Mouse (Mus musculus): ENCODE results near the gene Ubxn4. TPM values are rescaled to one million over a fixed set of nuclear protein-coding genes. Genes with fewer than 3 reads are reported as not detected.
"Not testable (repeated sequence)": the region's sequence is repeated elsewhere in the genome, so short reads cannot be mapped to it uniquely, and the experiment has no call there.

The Ubxn4 gene
- polyA plus RNA-seq, 1 experiment from 2014 or later: 62.4 TPM

DNA sequence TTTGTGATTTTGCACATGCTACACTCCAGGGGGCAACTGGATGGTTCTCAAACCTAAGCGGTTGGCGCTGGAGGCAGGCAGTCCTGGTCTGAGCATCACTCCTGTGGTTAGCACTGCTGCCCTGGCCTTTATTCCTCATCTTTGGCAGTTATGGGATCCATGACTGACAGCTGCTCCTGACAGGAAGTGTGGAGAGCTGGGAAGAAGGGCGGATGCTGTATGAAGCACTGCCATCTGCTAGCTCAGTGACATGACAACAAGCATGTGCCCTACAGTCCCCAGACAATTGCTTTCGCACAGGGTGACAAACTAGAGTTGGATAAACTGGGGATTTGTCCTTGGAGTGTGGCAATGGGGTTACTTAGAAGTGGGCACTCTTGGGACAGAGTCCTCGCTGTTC, 46.5 kb downstream of the Ubxn4 start:
- Histone ChIP-seq H3K4me1 (ENCODE audit: control insufficient read depth, insufficient read depth, low read length) (no peaks in the 10 kb centered on the region), H3K4me2 (no peak overlapping the region), H3K27ac (ENCODE audit: low read depth, low read length) (no peak overlapping the region), H3K9ac (ENCODE audit: low read depth, low read length) (no peak overlapping the region), H3K27me3 (ENCODE audit: control insufficient read depth, insufficient read depth, low read length) (no peaks in the 10 kb centered on the region), H3K36me3 (ENCODE audit: control insufficient read depth, insufficient read depth, low read length) (no peaks in the 10 kb centered on the region), H3K9me3 (replicated peaks; ENCODE audit: control insufficient read depth, low read length) (no peaks in the 10 kb centered on the region), H3K4me3 (ENCODE audit: low read depth, low read length) (no peak overlapping the region)
- WGBS (ENCODE audit: insufficient replicate concordance): 84% methylated on average over 5 of the region's 5 CpGs
- ATAC-seq (replicated peaks; ENCODE audit: insufficient number of reproducible peaks, low FRiP score, low TSS enrichment): no peak

DNA sequence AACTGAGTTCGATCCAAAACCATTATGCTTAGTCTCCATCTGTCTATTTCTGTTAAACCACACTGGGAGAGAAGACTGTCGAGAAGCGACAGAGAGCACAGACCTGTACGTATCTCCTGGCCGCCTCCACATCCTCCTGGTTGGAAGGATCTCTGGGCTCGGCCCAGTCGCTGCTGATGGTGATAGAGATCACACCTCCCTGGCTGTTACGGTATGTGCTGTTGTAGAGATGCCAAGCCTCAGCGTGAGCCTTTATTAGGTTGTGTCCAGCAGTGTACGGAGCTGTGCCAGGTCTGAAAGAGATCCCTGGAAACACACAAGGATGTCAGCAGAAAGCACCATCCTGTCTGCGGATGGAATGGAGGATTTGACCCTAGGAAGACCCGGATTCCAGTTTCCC, 49.8 kb downstream of the Ubxn4 start:
- Histone ChIP-seq H3K4me2 (no peak overlapping the region), H3K27me3 (ENCODE audit: control insufficient read depth, insufficient read depth, low read length) (no peaks in the 10 kb centered on the region), H3K4me3 (ENCODE audit: low read depth, low read length) (no peak overlapping the region), H3K9me3 (replicated peaks; ENCODE audit: control insufficient read depth, low read length) (no peaks in the 10 kb centered on the region), H3K9ac (ENCODE audit: low read depth, low read length) (no peak overlapping the region), H3K27ac (ENCODE audit: low read depth, low read length) (no peak overlapping the region), H3K36me3 (ENCODE audit: control insufficient read depth, insufficient read depth, low read length) (no peaks in the 10 kb centered on the region), H3K4me1 (ENCODE audit: control insufficient read depth, insufficient read depth, low read length) (no peaks in the 10 kb centered on the region)
- ATAC-seq (replicated peaks; ENCODE audit: insufficient number of reproducible peaks, low FRiP score, low TSS enrichment): no peak
- WGBS (ENCODE audit: insufficient replicate concordance): 81% methylated on average over 12 of the region's 12 CpGs

DNA sequence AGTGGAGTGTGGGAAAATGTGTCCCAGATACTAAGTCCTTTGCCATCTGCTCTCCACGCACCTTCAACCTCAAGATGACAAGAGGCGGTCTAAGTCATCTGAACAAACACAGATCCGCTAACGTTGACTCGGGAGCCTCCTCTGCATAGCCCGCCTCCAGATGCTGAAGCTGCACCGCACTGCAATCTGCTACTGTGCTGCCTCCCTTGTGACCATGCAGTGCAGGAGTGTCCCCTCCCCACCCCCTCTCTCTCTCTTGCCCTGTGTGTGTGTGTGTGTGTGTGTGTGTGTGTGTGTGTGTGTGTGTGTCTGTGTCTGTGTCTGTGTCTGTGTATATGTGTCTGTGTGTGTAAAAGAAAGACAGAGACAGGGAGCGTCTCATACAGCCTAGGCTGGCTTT, 51.5 kb downstream of the Ubxn4 start:
- WGBS (ENCODE audit: insufficient replicate concordance): 60% methylated on average over 8 of the region's 8 CpGs
- no peak for ATAC-seq (replicated peaks; ENCODE audit: insufficient number of reproducible peaks, low FRiP score, low TSS enrichment)
- no peak overlapping the region for H3K4me2 ChIP-seq
- no peak overlapping the region for H3K9ac ChIP-seq (ENCODE audit: low read depth, low read length)
- H3K27ac ChIP-seq (ENCODE audit: low read depth, low read length): no peak overlapping the region
- H3K36me3 ChIP-seq (ENCODE audit: control insufficient read depth, insufficient read depth, low read length): no peaks in the 10 kb centered on the region
- H3K27me3 ChIP-seq (ENCODE audit: control insufficient read depth, insufficient read depth, low read length): no peaks in the 10 kb centered on the region
- H3K4me1 ChIP-seq (ENCODE audit: control insufficient read depth, insufficient read depth, low read length): no peaks in the 10 kb centered on the region
- no peak overlapping the region for H3K4me3 ChIP-seq (ENCODE audit: low read depth, low read length)
- no peaks in the 10 kb centered on the region for H3K9me3 ChIP-seq (replicated peaks; ENCODE audit: control insufficient read depth, low read length)

DNA sequence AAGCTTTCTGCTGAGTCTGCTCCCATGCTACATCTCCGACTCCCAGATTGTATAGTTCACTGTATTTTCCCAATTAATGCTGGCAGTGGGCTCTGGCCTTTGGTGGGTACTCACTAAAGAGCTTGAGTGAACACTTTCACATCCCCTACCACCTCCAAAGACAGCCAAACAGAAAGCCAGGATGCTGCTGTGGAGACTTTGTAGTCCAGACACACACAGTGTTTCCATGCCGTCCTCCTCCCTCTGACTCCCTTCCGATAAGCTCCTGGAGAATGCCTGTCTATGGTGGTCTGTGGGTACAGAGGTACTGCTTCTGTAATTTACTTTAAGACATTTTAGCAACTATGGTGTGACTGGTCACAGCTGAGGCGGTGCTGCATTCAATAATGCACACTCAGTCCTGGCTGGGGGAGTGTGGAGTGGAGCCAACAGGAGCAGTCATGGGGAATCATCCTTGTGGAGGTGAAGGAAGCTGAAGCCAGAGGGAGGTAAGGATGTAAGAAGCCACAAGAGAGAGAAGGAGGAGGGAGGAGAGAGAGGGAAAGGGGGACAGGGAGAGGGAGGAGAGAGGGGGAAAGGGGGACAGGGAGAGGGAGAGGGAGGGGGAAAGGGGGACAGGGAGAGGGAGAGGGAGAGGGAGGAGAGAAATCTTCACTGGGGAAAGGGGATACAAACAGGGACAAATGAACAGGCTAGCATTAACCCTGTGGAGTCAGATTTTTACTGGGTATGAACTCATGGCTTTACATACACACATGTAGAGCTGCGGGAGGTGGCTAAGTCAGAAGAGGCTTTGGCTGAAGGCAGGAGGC, 52.2 kb downstream of the Ubxn4 start:
- Histone ChIP-seq H3K4me1 (ENCODE audit: control insufficient read depth, insufficient read depth, low read length) (no peaks in the 10 kb centered on the region), H3K4me2 (no peak overlapping the region), H3K4me3 (ENCODE audit: low read depth, low read length) (no peak overlapping the region), H3K9me3 (replicated peaks; ENCODE audit: control insufficient read depth, low read length) (no peaks in the 10 kb centered on the region), H3K36me3 (ENCODE audit: control insufficient read depth, insufficient read depth, low read length) (no peaks in the 10 kb centered on the region), H3K27me3 (ENCODE audit: control insufficient read depth, insufficient read depth, low read length) (no peaks in the 10 kb centered on the region), H3K9ac (ENCODE audit: low read depth, low read length) (no peak overlapping the region), H3K27ac (ENCODE audit: low read depth, low read length) (no peak overlapping the region)
- WGBS (ENCODE audit: insufficient replicate concordance): 77% methylated on average over 5 of the region's 5 CpGs
- no peak; the same call in 1 of the 2 replicates for ATAC-seq (replicated peaks; ENCODE audit: insufficient number of reproducible peaks, low FRiP score, low TSS enrichment)

DNA sequence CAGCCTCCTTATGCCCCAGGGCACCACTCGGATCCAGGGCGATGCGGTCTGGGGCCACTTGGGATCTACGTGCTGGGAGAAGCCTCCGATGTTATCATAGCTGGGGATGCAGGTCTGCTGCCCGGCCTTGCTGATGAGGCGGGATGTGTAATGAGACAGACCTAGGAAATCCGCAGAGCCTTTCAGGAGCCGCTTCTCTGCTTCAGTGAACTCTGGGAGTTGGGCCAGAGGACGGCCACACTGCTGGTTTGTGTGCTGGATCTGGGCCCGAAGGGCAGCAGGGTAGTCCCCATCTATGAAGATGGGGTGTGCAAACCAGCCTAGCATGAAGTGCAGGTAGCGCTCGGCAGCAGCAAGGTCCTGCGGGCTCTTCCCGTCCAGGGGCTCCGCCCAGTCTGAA, 60.1 kb downstream of the Ubxn4 start:
- ATAC-seq (replicated peaks; ENCODE audit: insufficient number of reproducible peaks, low FRiP score, low TSS enrichment): no peak
- H3K36me3 ChIP-seq (ENCODE audit: control insufficient read depth, insufficient read depth, low read length): no peaks in the 10 kb centered on the region; the same call in 1 of the 2 replicates
- no peaks in the 10 kb centered on the region for H3K27me3 ChIP-seq (ENCODE audit: control insufficient read depth, insufficient read depth, low read length)
- H3K9ac ChIP-seq (ENCODE audit: low read depth, low read length): no peak overlapping the region
- no peaks in the 10 kb centered on the region for H3K4me1 ChIP-seq (ENCODE audit: control insufficient read depth, insufficient read depth, low read length)
- H3K4me2 ChIP-seq: no peak overlapping the region
- H3K9me3 ChIP-seq (replicated peaks; ENCODE audit: control insufficient read depth, low read length): no peaks in the 10 kb centered on the region
- WGBS (ENCODE audit: insufficient replicate concordance): 86% methylated on average over 16 of the region's 16 CpGs
- no peak overlapping the region for H3K4me3 ChIP-seq (ENCODE audit: low read depth, low read length)
- H3K27ac ChIP-seq (ENCODE audit: low read depth, low read length): no peak overlapping the region

DNA sequence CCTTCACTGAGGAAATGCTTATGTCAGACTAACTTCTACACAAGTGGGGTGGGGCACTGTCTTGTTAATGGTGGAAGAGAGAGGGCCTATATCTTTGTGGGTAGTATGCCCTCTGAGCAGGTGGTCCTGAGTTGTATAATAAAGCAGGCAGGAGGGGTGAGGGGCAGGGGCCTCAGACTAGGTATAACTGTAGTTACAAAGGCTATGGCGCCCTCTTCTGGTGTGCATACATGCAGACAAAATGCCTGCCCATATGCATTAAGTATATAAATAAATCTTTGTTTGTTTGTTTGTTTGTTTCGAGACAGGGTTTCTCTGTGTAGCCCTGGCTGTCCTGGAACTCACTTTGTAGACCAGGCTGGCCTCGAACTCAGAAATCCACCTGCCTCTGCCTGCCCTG, 65.3 kb downstream of the Ubxn4 start:
- Histone ChIP-seq H3K27ac (ENCODE audit: low read depth, low read length) (no peak overlapping the region), H3K4me2 (no peak overlapping the region), H3K4me1 (ENCODE audit: control insufficient read depth, insufficient read depth, low read length) (no peaks in the 10 kb centered on the region), H3K9ac (ENCODE audit: low read depth, low read length) (no peak overlapping the region), H3K9me3 (replicated peaks; ENCODE audit: control insufficient read depth, low read length) (no peaks in the 10 kb centered on the region), H3K36me3 (ENCODE audit: control insufficient read depth, insufficient read depth, low read length) (no peaks in the 10 kb centered on the region), H3K27me3 (ENCODE audit: control insufficient read depth, insufficient read depth, low read length) (no peaks in the 10 kb centered on the region), H3K4me3 (ENCODE audit: low read depth, low read length) (no peak overlapping the region)
- no peak for ATAC-seq (replicated peaks; ENCODE audit: insufficient number of reproducible peaks, low FRiP score, low TSS enrichment)
- WGBS (ENCODE audit: insufficient replicate concordance): 76% methylated on average over 3 of the region's 3 CpGs

DNA sequence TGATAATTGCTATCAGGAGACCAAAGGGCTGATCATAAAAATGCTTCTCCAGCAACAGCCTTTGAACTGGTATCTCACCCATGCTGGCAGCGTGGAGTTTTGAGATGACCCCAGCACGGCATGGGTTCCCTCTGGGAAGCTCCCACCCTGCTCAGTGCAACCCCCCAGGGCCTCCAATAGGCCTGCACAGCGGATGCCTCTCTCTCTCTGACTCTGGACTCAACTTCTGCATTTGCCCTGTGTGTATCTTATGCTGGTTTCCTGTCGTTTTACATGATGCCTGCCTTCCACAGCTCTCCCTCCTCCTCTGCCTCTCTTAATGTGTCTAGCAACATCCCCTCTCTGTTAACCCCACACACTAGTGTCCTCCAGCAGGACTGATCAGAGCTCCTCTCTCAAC, 70.9 kb downstream of the Ubxn4 start:
- no peak overlapping the region for H3K4me3 ChIP-seq (ENCODE audit: low read depth, low read length)
- H3K9me3 ChIP-seq (replicated peaks; ENCODE audit: control insufficient read depth, low read length): no peaks in the 10 kb centered on the region
- no peak for ATAC-seq (replicated peaks; ENCODE audit: insufficient number of reproducible peaks, low FRiP score, low TSS enrichment)
- WGBS (ENCODE audit: insufficient replicate concordance): 63% methylated on average over 4 of the region's 4 CpGs
- H3K4me2 ChIP-seq: no peak overlapping the region
- H3K27ac ChIP-seq (ENCODE audit: low read depth, low read length): no peak overlapping the region
- H3K9ac ChIP-seq (ENCODE audit: low read depth, low read length): no peak overlapping the region
- no peaks in the 10 kb centered on the region for H3K4me1 ChIP-seq (ENCODE audit: control insufficient read depth, insufficient read depth, low read length)
- no peaks in the 10 kb centered on the region for H3K36me3 ChIP-seq (ENCODE audit: control insufficient read depth, insufficient read depth, low read length)
- no peaks in the 10 kb centered on the region for H3K27me3 ChIP-seq (ENCODE audit: control insufficient read depth, insufficient read depth, low read length)

DNA sequence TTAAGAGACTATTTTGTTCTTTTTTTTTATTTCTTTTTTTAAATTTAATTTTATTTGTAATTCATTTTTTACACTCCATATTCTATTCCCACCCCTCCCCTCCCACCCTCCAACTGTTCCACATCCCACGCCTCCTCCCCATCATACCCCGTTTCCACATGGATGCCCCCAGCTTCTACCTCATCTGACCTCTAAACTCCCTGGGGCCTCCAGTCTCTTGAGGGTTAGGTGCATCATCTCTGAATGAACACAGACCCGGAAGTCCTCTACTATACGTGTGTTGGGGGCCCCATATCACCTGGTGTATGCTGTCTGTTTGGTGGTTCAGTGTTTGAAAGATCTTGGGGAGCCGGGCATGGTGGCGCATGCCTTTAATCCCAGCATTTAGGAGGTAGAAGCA, 75.5 kb downstream of the Ubxn4 start:
- WGBS (ENCODE audit: insufficient replicate concordance): 87% methylated on average over 6 of the region's 6 CpGs
- not testable (repeated sequence) for H3K27ac ChIP-seq (ENCODE audit: low read depth, low read length); H3K4me1 ChIP-seq (ENCODE audit: control insufficient read depth, insufficient read depth, low read length); ATAC-seq (replicated peaks; ENCODE audit: insufficient number of reproducible peaks, low FRiP score, low TSS enrichment); H3K27me3 ChIP-seq (ENCODE audit: control insufficient read depth, insufficient read depth, low read length); H3K9ac ChIP-seq (ENCODE audit: low read depth, low read length); H3K4me2 ChIP-seq; H3K9me3 ChIP-seq (replicated peaks; ENCODE audit: control insufficient read depth, low read length); H3K36me3 ChIP-seq (ENCODE audit: control insufficient read depth, insufficient read depth, low read length); H3K4me3 ChIP-seq (ENCODE audit: low read depth, low read length)

DNA sequence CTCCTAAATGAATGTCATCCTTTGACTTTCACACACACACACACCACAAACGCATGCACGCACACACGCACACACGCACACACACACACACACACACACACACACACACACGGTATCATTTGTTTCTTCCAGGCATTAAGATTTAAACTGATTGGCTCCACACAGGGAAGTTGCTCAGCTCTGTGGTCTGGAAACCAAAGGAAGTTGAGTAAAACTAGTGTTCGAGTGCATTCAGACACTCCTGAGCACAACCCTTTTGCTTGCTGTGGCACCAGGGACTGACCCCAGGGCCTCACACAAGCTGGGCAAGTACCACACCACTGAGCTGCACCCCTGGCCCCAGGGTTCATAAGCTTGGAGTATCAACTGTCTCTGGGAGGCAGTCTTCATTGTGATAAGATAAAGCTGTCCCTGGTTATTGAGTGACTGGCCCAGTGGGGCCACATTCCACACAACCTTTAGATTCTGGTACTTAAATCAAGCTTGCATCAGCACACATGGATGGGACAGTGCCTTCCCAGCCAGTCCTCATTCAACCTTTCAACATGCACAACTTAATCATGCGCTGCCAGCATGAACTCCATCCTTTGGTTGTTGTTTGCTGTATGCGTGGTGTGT, 79.4 kb downstream of the Ubxn4 start:
- Histone ChIP-seq H3K4me1 (ENCODE audit: control insufficient read depth, insufficient read depth, low read length) (peaks cover 6% of the 10 kb centered on the region; the same call in 1 of the 2 replicates), H3K4me2 (no peak overlapping the region), H3K27me3 (ENCODE audit: control insufficient read depth, insufficient read depth, low read length) (no peaks in the 10 kb centered on the region), H3K4me3 (ENCODE audit: low read depth, low read length) (no peak overlapping the region), H3K36me3 (ENCODE audit: control insufficient read depth, insufficient read depth, low read length) (peaks cover 7% of the 10 kb centered on the region), H3K9ac (ENCODE audit: low read depth, low read length) (no peak overlapping the region), H3K27ac (ENCODE audit: low read depth, low read length) (no peak overlapping the region), H3K9me3 (replicated peaks; ENCODE audit: control insufficient read depth, low read length) (no peaks in the 10 kb centered on the region)
- ATAC-seq (replicated peaks; ENCODE audit: insufficient number of reproducible peaks, low FRiP score, low TSS enrichment): no peak
- WGBS (ENCODE audit: insufficient replicate concordance): 78% methylated on average over 8 of the region's 8 CpGs

All from heart, embryonic 11.5 days (tissue).